Mouse (Mus musculus): ENCODE results near the gene Nono. TPM values are rescaled to one million over a fixed set of nuclear protein-coding genes. Genes with fewer than 3 reads are reported as not detected.

Nono gene
- polyA plus RNA-seq (2015; fragmentation: Nextera tagmentation; extraction: Ambion mirVana): 459 and 484 TPM in 2 replicates

DNA sequence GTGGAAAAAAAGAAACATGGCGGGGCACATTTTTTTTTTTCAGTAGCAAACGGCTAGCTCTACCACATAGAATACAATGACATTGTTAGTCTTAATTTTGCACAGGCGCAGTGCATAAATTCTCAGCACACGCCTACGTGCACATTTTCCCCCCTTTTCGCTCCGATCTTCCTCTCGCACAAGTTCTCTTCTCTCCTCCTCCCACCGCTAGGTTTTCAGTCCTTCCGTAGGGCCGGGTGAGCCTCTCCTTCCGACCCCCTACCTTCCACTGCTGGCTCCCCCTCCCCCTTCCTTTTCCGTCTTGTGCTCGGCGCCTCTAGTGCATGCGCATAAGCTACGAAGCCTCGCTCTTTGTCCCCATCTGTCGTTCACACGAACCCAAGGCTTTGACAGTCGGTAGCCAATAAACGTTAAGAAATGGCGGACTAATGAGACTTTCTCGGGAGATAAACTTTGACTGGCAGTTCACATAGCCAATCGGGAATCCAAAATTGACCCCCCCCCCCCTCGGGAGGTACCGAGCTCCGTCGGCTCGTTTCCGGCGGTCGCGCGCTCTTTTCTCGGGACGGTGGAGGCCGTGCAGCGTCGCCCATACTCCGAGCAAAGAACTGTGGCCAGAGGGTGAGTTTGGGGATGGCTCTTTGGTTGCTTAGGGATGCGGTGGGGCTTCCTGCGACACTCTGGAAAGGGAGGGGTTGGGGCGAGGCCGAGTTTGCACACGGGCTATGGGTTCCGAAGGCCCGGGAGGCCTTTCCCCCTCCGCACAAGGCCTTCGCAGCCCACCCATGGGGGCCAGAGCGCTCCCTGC is at the start of gene Nono:
Nono (plus strand) TSS at position 177 of the 808 bp plus-strand sequence.
- Histone ChIP-seq H3K4me1 (peaks cover 28% of the 10 kb centered on the region), H3K27me3 (no peaks in the 10 kb centered on the region), H3K36me3 (no peaks in the 10 kb centered on the region), H3K27ac (replicated peaks) (peak within 1 kb of the TSS; percentile 95), H3K9ac (replicated peaks) (peak within 1 kb of the TSS; percentile 79), H3K9me3 (no peaks in the 10 kb centered on the region), H3K4me3 (peak within 1 kb of the TSS; percentile 67), H3K4me2 (replicated peaks) (peak within 1 kb of the TSS; percentile 46)
- ATAC-seq (replicated peaks): peak; percentile 97
- WGBS: 25% methylated on average over 51 of the region's 51 CpGs

DNA sequence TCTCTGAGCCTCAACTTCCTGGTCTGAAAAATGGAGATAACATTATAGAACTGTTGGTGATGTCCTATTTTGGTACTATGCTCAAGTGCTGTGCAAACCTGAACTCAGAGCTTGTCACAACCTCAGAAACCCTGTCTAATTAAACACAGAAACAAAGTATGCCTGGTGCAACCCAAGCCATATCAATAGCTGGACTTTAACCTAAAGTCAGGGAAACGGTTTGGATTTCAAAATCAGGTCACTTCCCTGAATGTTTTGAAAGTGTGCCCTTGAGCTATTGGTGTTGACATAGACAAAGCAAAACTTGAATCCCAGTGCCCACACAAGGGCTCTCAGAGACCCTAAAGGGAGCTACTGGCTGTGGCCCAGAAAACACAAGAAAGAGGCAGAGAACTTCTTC is 49.4 kb upstream of the Nono start:
- H3K4me2 ChIP-seq (replicated peaks): no peak overlapping the region
- peaks cover 9% of the 10 kb centered on the region; the same call in 1 of the 2 replicates for H3K4me1 ChIP-seq
- H3K4me3 ChIP-seq: no peak overlapping the region
- WGBS: 75% methylated on average over 1 of the region's 1 CpGs
- 0 out of 2 replicates have a peak, but pooled peaks cover 7% of the 10 kb centered on the region for H3K27me3 ChIP-seq
- ATAC-seq (replicated peaks): no peak
- no peak overlapping the region for H3K27ac ChIP-seq (replicated peaks)
- no peak overlapping the region for H3K9ac ChIP-seq (replicated peaks)
- H3K9me3 ChIP-seq: no peaks in the 10 kb centered on the region
- no peaks in the 10 kb centered on the region for H3K36me3 ChIP-seq

DNA sequence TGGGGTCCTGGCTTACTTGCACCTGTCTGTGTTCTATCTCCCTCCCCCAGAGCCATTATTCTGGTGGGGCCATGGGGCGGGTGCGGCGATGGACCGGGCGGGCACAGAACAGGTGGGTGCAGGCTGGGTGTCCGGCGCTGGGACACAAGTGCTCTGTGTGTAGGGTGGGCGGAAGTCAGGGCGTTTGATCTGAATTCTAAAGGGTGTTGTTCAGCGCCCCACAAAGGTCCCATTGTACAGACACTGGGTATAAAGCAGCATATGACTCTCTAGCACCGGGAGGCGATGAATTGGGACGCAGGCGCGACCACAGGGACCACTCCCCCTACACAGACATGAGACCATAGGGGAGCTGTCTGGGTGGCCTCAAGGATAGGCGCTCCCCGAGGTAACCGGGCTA is 45.7 kb upstream of the Nono start:
- no peaks in the 10 kb centered on the region for H3K36me3 ChIP-seq
- no peak overlapping the region for H3K9ac ChIP-seq (replicated peaks)
- no peak overlapping the region for H3K4me3 ChIP-seq
- H3K4me2 ChIP-seq (replicated peaks): no peak overlapping the region
- peaks cover 12% of the 10 kb centered on the region; the same call in 1 of the 2 replicates for H3K4me1 ChIP-seq
- no peak overlapping the region for H3K27ac ChIP-seq (replicated peaks)
- H3K9me3 ChIP-seq: no peaks in the 10 kb centered on the region
- 0 out of 2 replicates have a peak, but pooled peaks cover 7% of the 10 kb centered on the region for H3K27me3 ChIP-seq
- no peak for ATAC-seq (replicated peaks)
- WGBS: 25% methylated on average over 18 of the region's 18 CpGs

DNA sequence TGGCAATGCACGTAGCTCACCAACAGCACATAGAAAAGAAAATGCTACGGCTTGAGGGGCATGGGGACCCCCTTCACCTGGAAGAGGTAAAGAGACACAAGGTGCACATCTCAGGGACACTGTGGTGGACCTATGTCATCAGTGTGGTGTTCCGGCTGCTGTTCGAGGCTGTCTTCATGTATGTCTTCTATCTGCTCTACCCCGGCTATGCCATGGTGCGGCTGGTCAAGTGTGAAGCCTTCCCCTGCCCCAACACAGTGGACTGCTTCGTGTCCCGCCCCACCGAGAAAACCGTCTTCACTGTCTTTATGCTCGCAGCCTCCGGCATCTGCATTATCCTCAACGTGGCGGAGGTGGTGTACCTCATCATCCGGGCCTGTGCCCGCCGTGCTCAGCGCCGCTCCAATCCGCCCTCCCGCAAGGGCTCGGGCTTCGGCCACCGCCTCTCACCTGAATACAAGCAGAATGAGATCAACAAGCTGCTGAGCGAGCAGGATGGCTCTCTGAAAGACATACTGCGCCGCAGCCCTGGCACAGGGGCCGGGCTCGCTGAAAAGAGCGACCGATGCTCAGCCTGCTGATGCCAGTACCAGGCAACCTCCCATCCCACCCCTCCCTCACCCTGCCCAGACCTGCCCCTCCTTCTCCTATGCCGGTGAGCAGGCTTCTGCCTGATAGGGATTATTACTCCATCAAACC is 44.5 kb upstream of the Nono start:
- peak; percentile 62 for ATAC-seq (replicated peaks)
- H3K4me2 ChIP-seq (replicated peaks): peak overlapping the region; percentile 52
- H3K9me3 ChIP-seq: no peaks in the 10 kb centered on the region
- H3K4me3 ChIP-seq: peak overlapping the region; percentile 35
- peaks cover 12% of the 10 kb centered on the region; the same call in 1 of the 2 replicates for H3K4me1 ChIP-seq
- no peaks in the 10 kb centered on the region for H3K36me3 ChIP-seq
- peak overlapping the region; percentile 36; the same call in 1 of the 2 replicates for H3K9ac ChIP-seq (replicated peaks)
- WGBS: 18% methylated on average over 29 of the region's 32 CpGs
- H3K27me3 ChIP-seq: 0 out of 2 replicates have a peak, but pooled peaks cover 7% of the 10 kb centered on the region
- no peak overlapping the region for H3K27ac ChIP-seq (replicated peaks)

DNA sequence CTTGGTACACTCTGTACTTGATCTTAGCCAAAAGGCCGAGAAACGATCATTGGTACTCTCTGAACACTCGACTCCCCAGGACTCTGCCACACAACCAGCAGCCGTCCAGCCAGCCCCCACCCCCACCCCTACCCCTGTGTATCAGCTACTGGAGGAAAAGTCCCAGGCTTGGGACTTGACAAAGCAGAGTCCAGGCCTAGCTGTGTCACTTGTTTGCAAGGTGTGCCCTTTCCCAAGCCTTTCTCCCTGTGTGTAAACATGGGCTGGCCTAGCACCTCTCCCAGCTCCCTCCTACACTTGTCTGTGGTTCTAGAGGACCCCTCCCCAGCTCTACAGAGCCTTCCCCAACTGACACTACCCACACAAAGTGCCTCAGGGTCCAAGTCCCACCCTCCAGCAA is 42.9 kb upstream of the Nono start:
- Histone ChIP-seq H3K27ac (replicated peaks) (no peak overlapping the region), H3K36me3 (no peaks in the 10 kb centered on the region), H3K9ac (replicated peaks) (no peak overlapping the region), H3K27me3 (0 out of 2 replicates have a peak, but pooled peaks cover 7% of the 10 kb centered on the region), H3K4me1 (peaks cover 12% of the 10 kb centered on the region; the same call in 1 of the 2 replicates), H3K9me3 (no peaks in the 10 kb centered on the region), H3K4me3 (no peak overlapping the region), H3K4me2 (replicated peaks) (no peak overlapping the region)
- 26% methylated on average over 4 of the region's 4 CpGs for WGBS
- ATAC-seq (replicated peaks): peak; percentile 4; the same call in 1 of the 2 replicates

DNA sequence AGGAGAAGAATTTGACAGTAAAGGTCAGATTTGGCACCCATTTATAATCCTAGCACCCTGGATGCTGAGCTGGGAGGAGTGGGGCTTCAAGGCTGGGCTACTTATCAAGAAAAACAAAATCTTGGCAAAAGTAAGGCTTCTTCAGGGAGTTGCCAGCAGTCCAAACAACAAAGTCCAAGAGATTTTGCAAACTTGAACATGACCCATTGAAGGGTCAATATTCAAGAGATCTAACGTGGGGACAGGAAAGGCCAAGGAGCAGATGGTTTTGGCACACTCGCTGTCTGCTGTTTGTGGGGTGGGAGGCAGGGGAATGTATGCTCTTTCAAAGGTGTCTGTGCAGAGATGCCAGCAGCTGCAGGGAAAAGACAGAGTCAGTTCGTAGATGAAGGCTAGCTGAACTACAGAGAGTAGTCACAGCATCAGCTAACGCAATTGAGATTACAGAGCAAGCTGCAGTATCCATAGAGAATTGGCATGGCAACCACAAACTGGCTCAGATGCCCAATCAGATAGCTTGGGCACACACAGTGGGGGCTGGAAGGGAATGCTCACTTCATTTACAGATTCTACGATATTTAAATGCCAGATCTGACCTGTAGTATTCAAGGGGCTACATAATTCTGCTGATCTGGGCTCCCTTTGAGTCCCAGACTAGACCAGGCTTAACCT is 40.1 kb upstream of the Nono start:
- Histone ChIP-seq H3K4me2 (replicated peaks) (no peak overlapping the region), H3K9me3 (no peaks in the 10 kb centered on the region), H3K36me3 (no peaks in the 10 kb centered on the region), H3K4me1 (peaks cover 9% of the 10 kb centered on the region; the same call in 1 of the 2 replicates), H3K9ac (replicated peaks) (no peak overlapping the region), H3K4me3 (no peak overlapping the region), H3K27me3 (0 out of 2 replicates have a peak, but pooled peaks cover 2% of the 10 kb centered on the region), H3K27ac (replicated peaks) (no peak overlapping the region; the same call in 1 of the 2 replicates)
- ATAC-seq (replicated peaks): peak; percentile 39
- WGBS: 54% methylated on average over 5 of the region's 5 CpGs

DNA sequence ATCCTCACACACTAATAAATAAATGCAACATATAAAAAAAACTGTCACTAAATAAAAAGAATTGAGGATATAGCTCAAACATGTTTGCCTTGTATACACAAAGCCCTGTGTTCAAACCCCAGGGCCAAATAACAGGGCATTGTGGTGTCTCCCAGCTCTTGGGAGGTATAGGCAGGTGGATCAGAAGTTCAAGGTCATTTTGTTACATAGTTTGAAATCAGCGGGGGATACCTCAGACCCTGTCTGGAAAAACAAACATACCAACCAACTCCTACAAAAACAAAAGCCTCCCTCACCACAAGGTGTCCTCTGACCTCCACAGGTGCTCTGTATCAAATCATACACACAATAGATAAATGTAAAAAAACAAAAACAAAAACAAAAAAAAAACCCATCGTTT is 34.8 kb upstream of the Nono start:
- Histone ChIP-seq H3K4me1 (no peaks in the 10 kb centered on the region), H3K27ac (replicated peaks) (no peak overlapping the region), H3K27me3 (no peaks in the 10 kb centered on the region), H3K4me2 (replicated peaks) (no peak overlapping the region), H3K4me3 (no peak overlapping the region), H3K36me3 (no peaks in the 10 kb centered on the region), H3K9ac (replicated peaks) (no peak overlapping the region), H3K9me3 (no peaks in the 10 kb centered on the region)
- no peak for ATAC-seq (replicated peaks)
- WGBS: 57% methylated on average over 2 of the region's 2 CpGs

DNA sequence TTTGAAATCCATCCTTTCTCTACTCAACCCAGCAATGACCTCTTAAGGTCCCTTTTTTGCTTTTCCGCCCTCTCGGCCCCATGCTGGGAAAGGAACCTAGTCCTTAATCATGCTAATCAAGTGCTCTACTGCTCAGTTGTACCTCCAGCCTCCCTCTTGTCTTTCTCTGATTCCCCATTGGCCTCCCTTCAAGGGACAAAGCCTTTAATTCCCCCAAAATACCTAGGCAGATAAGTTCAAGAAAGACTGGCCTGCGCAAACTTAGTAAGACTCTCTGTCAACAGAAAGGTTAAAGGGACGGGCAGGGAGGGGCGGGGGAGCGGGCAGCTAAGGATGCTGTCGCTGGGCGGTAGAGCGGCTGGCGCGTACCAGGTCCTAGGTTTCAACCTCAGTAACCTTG is 32.7 kb upstream of the Nono start:
- Histone ChIP-seq H3K4me2 (replicated peaks) (no peak overlapping the region), H3K4me3 (no peak overlapping the region), H3K27ac (replicated peaks) (no peak overlapping the region), H3K36me3 (no peaks in the 10 kb centered on the region), H3K9me3 (no peaks in the 10 kb centered on the region), H3K4me1 (no peaks in the 10 kb centered on the region), H3K27me3 (no peaks in the 10 kb centered on the region), H3K9ac (replicated peaks) (no peak overlapping the region)
- no peak for ATAC-seq (replicated peaks)
- 18% methylated on average over 11 of the region's 11 CpGs for WGBS

DNA sequence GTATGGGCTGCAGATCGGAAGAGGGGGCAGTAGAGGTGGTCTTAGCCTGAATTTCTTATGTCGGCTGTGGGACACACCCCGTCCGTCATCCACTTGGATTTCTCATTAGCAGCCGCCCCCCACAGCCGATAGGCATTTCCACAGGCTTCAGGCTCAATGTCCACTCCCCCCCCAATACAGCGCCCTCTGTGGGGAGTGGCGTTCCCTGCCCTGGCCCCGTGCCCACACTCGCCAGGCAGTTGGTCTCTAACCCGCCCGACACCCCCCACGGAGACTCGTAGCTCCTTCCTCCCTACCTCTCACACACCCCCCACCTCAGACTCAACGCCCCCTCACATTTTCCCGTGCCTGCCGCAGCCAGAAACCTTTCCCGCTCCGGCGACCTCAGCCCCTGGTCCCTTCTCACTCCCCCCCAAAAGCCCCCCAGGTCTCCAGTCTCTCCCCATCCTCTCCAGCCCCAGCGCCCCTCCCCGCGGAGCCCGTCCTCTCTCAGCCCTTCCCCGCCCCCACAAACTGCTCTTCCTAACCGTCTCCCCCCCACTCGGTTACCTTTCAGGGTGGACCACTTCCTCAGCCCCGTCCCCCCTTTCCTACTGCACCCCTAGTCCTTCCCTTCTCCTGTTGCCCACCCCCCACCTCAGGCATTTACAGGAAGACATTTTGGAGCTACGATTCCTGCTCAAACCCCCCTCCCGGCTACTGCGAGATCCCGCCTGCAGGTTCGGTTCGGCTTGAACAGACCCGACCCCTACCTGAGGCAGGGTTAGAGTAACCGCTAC is 10.0 kb upstream of the Nono start:
- H3K27me3 ChIP-seq: no peaks in the 10 kb centered on the region
- WGBS: 28% methylated on average over 36 of the region's 36 CpGs
- peak overlapping the region; percentile 82 for H3K27ac ChIP-seq (replicated peaks)
- H3K4me1 ChIP-seq: peaks cover 19% of the 10 kb centered on the region
- H3K4me2 ChIP-seq (replicated peaks): peak overlapping the region; percentile 60
- H3K36me3 ChIP-seq: no peaks in the 10 kb centered on the region; the same call in 1 of the 2 replicates
- H3K9me3 ChIP-seq: no peaks in the 10 kb centered on the region
- ATAC-seq (replicated peaks): no peak; the same call in 1 of the 2 replicates
- peak overlapping the region; percentile 55 for H3K9ac ChIP-seq (replicated peaks)
- peak overlapping the region; percentile 55 for H3K4me3 ChIP-seq

DNA sequence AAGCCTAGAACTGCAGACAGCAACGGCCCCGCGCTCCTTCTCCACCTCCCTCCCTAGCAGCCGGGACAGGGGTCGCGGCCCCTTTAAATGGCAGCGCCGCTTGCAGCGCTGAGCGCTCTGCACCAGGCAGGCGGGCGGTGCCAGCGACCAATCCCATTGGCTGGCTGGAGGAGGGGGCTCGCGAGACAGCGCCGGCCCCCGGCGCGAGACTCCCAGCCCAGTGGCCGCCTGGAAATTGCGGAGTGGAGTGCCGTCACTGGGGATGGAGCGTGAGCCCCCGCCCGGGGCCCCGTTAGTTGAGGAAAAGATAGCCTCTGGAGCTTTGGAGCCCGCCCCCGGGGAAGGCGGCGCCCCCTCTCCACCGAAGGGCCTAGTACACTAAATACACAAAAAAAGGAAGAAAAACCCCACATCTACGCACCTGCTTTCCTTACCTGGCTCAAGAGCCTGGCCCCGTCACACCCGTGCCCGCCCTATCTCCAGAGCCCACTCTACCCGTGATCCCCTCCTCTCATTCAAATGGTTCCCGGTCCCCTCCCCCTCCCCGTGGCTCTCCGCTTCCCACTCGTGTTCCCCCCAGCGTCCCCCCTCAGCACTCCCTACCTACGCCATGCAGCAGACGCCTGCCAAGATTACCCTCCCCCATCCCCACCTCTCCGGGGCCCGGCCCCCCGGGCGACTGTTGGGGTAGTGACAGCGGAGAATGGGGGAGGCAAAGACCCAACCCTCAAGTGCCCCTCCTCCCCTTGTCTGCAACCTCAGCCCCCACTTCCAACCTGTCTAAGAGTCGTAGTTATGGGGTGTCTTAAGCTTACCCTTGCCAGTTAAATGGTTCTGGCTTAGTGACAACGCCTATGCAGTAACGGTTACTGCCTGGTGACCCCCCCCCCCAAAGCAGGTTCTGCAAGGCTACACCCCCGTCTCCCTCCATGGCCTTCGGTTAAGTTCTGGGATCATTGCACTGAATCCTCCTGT is 9.1 kb upstream of the Nono start:
- H3K4me2 ChIP-seq (replicated peaks): peak overlapping the region; percentile 60
- 19% methylated on average over 51 of the region's 54 CpGs for WGBS
- peak overlapping the region; percentile 55 for H3K9ac ChIP-seq (replicated peaks)
- peaks cover 19% of the 10 kb centered on the region for H3K4me1 ChIP-seq
- peak overlapping the region; percentile 82 for H3K27ac ChIP-seq (replicated peaks)
- no peaks in the 10 kb centered on the region for H3K27me3 ChIP-seq
- no peaks in the 10 kb centered on the region; the same call in 1 of the 2 replicates for H3K36me3 ChIP-seq
- ATAC-seq (replicated peaks): peak; percentile 97
- H3K9me3 ChIP-seq: no peaks in the 10 kb centered on the region
- peak overlapping the region; percentile 55 for H3K4me3 ChIP-seq
